Comparison of ENCODE assay signal across 7 mouse cellular contexts in genomic region chr4:134631471-134632130, GRCm38 (mm10).
A peak's percentile ranks its signal among the peaks of the same experiment; 100 is the strongest.
DNase-seq lines count a peak whose midpoint lies in the region; ATAC-seq and TF ChIP-seq lines count a peak whose summit lies in the region.

No protein-coding gene starts in this region.

- in situ Hi-C loops in Patski (cut with MboI; ENCODE audit: low pct_unique_long_range_greater_than_20kb) = no loop called here

- 71% methylated on average over 14 of the region's 14 CpGs for WGBS in heart, embryonic 10.5 days
- WGBS in neural tube, embryonic 14.5 days = 24% methylated on average over 14 of the region's 14 CpGs

- no peak for TF ChIP-seq CTCF in Patski (IDR thresholded peaks at IDR 0.05)

- peak; percentile 29 for ATAC-seq in Patski
- no peak for ATAC-seq in neural tube, embryonic 14.5 days (ENCODE audit: low read depth)

- no peaks in the 10 kb centered on the region for H3K27me3 ChIP-seq in Patski
- H3K27me3 ChIP-seq in heart, embryonic 10.5 days (ENCODE audit: insufficient read depth, poor library complexity, severe bottlenecking) = no peaks in the 10 kb centered on the region
- no peaks in the 10 kb centered on the region for H3K27me3 ChIP-seq in neural tube, embryonic 14.5 days (ENCODE audit: control insufficient read depth, insufficient read depth, low read length)

- 0 out of 2 replicates have a peak overlapping the region, but pooled peaks have one; percentile 3 for H3K4me3 ChIP-seq in heart, embryonic 10.5 days
- no peak overlapping the region for H3K4me3 ChIP-seq in neural tube, embryonic 14.5 days (ENCODE audit: low read depth, low read length)

- H3K27ac ChIP-seq in heart, embryonic 10.5 days = peak overlapping the region; percentile 89
- peak overlapping the region; percentile 71 for H3K27ac ChIP-seq in neural tube, embryonic 14.5 days (ENCODE audit: low read depth, low read length)

- DNase-seq in Patski (ENCODE audit: low read depth, low spot score) = peak; percentile 71
- peak; percentile 35 for DNase-seq in embryo, embryonic 10.5 days (ENCODE audit: low spot score)
- no peak for DNase-seq in heart, embryonic 10.5 days (ENCODE audit: low spot score)
- peak; percentile 55 to 65 for DNase-seq in layer of hippocampus, postnatal 36 days
- DNase-seq in cerebellum, postnatal 36 days = no peak
- DNase-seq in yolk sac, embryonic 10.5 days (ENCODE audit: low spot score) = no peak

- CTCF ChIA-PET in Patski (lab: Charles Lee) = interaction anchor here (1.3 kb wide), 1 partner anchor 39 kb away, joined by 4 read pairs; no protein-coding TSS in a partner anchor

- H3K9ac ChIP-seq in neural tube, embryonic 14.5 days (replicated peaks; ENCODE audit: low read depth, low read length) = no peak overlapping the region

- POLR2A ChIA-PET in Patski (lab: Charles Lee) = no interaction called here

- H3K4me1 ChIP-seq in heart, embryonic 10.5 days = peaks cover 92% of the 10 kb centered on the region
- peaks cover 36% of the 10 kb centered on the region for H3K4me1 ChIP-seq in neural tube, embryonic 14.5 days (ENCODE audit: control insufficient read depth, insufficient read depth, low read length)

- H3K4me2 ChIP-seq in neural tube, embryonic 14.5 days (ENCODE audit: low read depth, low read length) = no peak overlapping the region

- no peaks in the 10 kb centered on the region for H3K36me3 ChIP-seq in heart, embryonic 10.5 days
- H3K36me3 ChIP-seq in neural tube, embryonic 14.5 days (ENCODE audit: control insufficient read depth, insufficient read depth, low read length) = no peaks in the 10 kb centered on the region

- no peaks in the 10 kb centered on the region for H3K9me3 ChIP-seq in heart, embryonic 10.5 days
- no peaks in the 10 kb centered on the region for H3K9me3 ChIP-seq in neural tube, embryonic 14.5 days (ENCODE audit: control insufficient read depth, low read length)

Comparison
In these comparisons a context has a peak if more than half of its experiments do, and no peak if none do; other contexts are left out.
1. DNase-seq: peak in Patski (single experiment), embryo, embryonic 10.5 days (single experiment) and layer of hippocampus, postnatal 36 days (2 of 2); none in heart, embryonic 10.5 days (single experiment), cerebellum, postnatal 36 days (0 of 2) and yolk sac, embryonic 10.5 days (single experiment).